Mouse (Mus musculus) hindbrain, embryonic 15.5 days (tissue): Measurements from ENCODE around the gene Mfsd12. TPM values are rescaled to one million over a fixed set of nuclear protein-coding genes. Genes with fewer than 3 reads are reported as not detected.

Experiments used
- ATAC-seq: fragments of 200-750 bp; cut with Nextera tagmentation; 2 replicates; pipeline ENCODE4 v1.8.0; 2017; ENCODE audit warnings: low read depth, moderate number of reproducible peaks, moderate TSS enrichment; ENCODE audit not compliant: low FRiP score
- H3K27ac ChIP-seq: fragments of 300-500 bp; sonication (generic); replicated peaks from 2 replicates; pipeline ENCODE4 v1.5.1; 2015; ENCODE audit warnings: mild to moderate bottlenecking, inconsistent platforms
- H3K27me3 ChIP-seq: fragments of 300-500 bp; sonication (generic); 2 replicates; pipeline ENCODE4 v1.6.1; 2015; ENCODE audit warnings: control low read depth, inconsistent platforms
- H3K36me3 ChIP-seq: fragments of 300-500 bp; sonication (generic); 2 replicates; pipeline ENCODE4 v1.6.1; 2015; ENCODE audit warnings: control low read depth, inconsistent platforms
- H3K4me1 ChIP-seq: fragments of 300-500 bp; sonication (generic); replicated peaks from 2 replicates; pipeline ENCODE4 v1.6.1; 2015; ENCODE audit warnings: control low read depth, inconsistent platforms
- H3K4me2 ChIP-seq: fragments of 300-500 bp; sonication (generic); 2 replicates; pipeline ENCODE4 v1.6.1; 2015; ENCODE audit warnings: moderate library complexity, mild to moderate bottlenecking, inconsistent platforms
- H3K4me3 ChIP-seq: fragments of 300-500 bp; sonication (generic); 2 replicates; pipeline ENCODE4 v1.5.1; 2015; ENCODE audit warnings: mild to moderate bottlenecking, inconsistent platforms
- H3K9ac ChIP-seq: fragments of 300-500 bp; sonication (generic); 2 replicates; pipeline ENCODE4 v1.6.1; 2015; ENCODE audit warnings: inconsistent platforms
- H3K9me3 ChIP-seq: fragments of 300-500 bp; sonication (generic); 2 replicates; pipeline ENCODE4 v1.6.1; 2016; ENCODE audit warnings: control low read depth, inconsistent platforms
- WGBS: fragments of 180-500 bp; shearing (Covaris S2); methylation state at CpG from one replicate; pipeline ENCODE4 v1.1.7; 2015; 5-methylcytosine and 5-hydroxymethylcytosine counted together
- polyA plus RNA-seq: library from polyadenylated mRNA; unstranded; fragments of >200 nt; fragmentation: Nextera tagmentation; extraction: Ambion mirVana; gene quantifications from 2 replicates; pipeline ENCODE4 v1.2.1, GENCODE M21; 2015

Mfsd12 gene
- polyA plus RNA-seq, 1 experiment from 2014 or later: 21.1 TPM

DNA sequence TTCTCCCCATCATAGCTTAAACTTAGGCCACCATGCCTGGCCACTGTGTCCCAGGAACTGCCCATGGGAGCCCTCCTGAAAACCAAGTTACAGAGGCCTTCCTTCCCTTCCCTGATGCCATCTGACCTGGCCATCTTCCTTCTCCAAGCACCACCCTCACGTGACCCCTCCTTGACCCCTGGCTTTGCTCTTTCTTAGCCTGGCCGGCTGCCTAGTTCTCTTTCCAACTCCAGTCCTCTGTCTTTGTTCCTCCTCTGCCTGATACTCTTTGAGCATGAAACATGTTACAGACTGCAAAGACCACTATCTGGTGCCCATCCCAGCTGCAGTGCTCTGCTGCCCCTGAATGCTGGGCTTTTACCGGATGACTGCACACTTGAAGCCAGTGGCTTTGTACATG lies 32.1 kb downstream of the Mfsd12 start:
- no peaks in the 10 kb centered on the region for H3K9me3 ChIP-seq
- peaks cover 30% of the 10 kb centered on the region for H3K36me3 ChIP-seq
- H3K9ac ChIP-seq: no peak overlapping the region
- no peak overlapping the region for H3K4me2 ChIP-seq
- no peak for ATAC-seq
- H3K27ac ChIP-seq: peak overlapping the region; percentile 37; the same call in 1 of the 2 replicates
- no peak overlapping the region for H3K4me3 ChIP-seq
- 38% methylated on average over 3 of the region's 3 CpGs for WGBS
- H3K4me1 ChIP-seq: peaks cover 39% of the 10 kb centered on the region
- H3K27me3 ChIP-seq: no peaks in the 10 kb centered on the region

GRCm38 (mm10) chr10:81389801-81390677 lies 32.7 kb downstream of the Mfsd12 start:
- Histone ChIP-seq H3K4me2 (no peak overlapping the region), H3K4me1 (peaks cover 35% of the 10 kb centered on the region), H3K9me3 (no peaks in the 10 kb centered on the region), H3K27ac (peak overlapping the region; percentile 37; the same call in 1 of the 2 replicates), H3K9ac (no peak overlapping the region), H3K36me3 (peaks cover 30% of the 10 kb centered on the region), H3K27me3 (no peaks in the 10 kb centered on the region), H3K4me3 (no peak overlapping the region)
- peak; percentile 28; the same call in 1 of the 2 replicates for ATAC-seq
- 61% methylated on average over 23 of the region's 23 CpGs for WGBS

- WGBS: 92% methylated on average over 13 of the region's 13 CpGs
- Histone ChIP-seq H3K27ac (no peak overlapping the region), H3K4me3 (no peak overlapping the region), H3K9ac (no peak overlapping the region), H3K36me3 (peaks cover 30% of the 10 kb centered on the region), H3K27me3 (no peaks in the 10 kb centered on the region), H3K4me2 (no peak overlapping the region), H3K9me3 (no peaks in the 10 kb centered on the region), H3K4me1 (peaks cover 29% of the 10 kb centered on the region)
- no peak for ATAC-seq
Measured at GRCm38 (mm10) chr10:81390678-81390965, 33.3 kb downstream of the Mfsd12 start.

DNA sequence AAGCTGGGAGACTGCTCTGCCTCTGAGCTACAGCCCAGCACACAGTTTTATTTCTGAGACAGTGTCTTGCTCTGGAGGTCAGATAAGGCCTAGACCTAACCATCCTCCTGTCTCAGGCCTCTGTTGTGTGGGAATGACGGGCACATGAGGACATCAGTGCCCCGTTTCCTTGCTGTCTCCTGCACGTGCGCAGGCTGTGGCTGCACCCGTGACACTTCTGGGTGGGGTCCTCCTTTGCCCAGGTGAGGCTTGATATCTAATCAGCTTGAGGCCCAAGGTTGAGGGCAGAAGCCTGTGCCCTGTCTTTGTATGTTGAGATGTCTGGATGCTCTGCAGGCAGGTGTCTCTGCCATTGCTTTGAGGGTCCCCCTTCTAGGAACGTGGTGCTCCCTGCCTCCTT lies 35.0 kb downstream of the Mfsd12 start:
- H3K36me3 ChIP-seq: peaks cover 15% of the 10 kb centered on the region
- H3K27me3 ChIP-seq: no peaks in the 10 kb centered on the region
- H3K9ac ChIP-seq: no peak overlapping the region
- H3K4me2 ChIP-seq: no peak overlapping the region
- ATAC-seq: no peak
- 95% methylated on average over 6 of the region's 6 CpGs for WGBS
- no peaks in the 10 kb centered on the region for H3K9me3 ChIP-seq
- no peak overlapping the region for H3K27ac ChIP-seq
- H3K4me1 ChIP-seq: peaks cover 33% of the 10 kb centered on the region
- no peak overlapping the region for H3K4me3 ChIP-seq

DNA sequence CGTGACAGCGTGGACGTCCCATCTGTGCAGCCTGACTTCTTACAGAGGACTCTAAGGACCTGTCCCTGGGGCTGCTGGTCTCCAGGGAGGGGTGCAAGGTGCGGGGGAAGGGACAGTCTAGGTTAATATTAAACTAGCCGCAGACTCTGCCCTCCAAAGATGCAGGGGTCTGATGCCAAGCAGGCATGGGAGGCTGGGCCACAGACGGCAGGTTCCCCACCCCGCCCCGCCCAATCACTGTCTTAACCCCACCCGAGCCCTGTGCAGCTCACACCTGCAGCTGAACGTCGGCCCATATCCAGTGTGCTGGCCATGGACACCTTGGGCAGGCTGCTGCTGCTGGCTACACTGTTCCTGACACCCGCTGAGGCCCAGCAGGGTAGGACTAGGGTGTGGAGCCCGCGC lies 35.5 kb downstream of the Mfsd12 start, which contains the start of gene Smim24:
Smim24 (plus strand) TSS at position 271 of the 405 bp plus-strand sequence.
- Histone ChIP-seq H3K36me3 (peaks cover 10% of the 10 kb centered on the region), H3K9me3 (no peaks in the 10 kb centered on the region), H3K4me2 (peak within 1 kb of the TSS; percentile 48), H3K27me3 (no peaks in the 10 kb centered on the region), H3K4me3 (peak within 1 kb of the TSS; percentile 5; the same call in 1 of the 2 replicates), H3K9ac (no peak within 1 kb of the TSS), H3K27ac (no peak within 1 kb of the TSS), H3K4me1 (peaks cover 37% of the 10 kb centered on the region)
- WGBS: 67% methylated on average over 14 of the region's 14 CpGs
- no peak for ATAC-seq

GRCm38 (mm10) chr10:81393456-81394063 lies 36.3 kb downstream of the Mfsd12 start:
- H3K27me3 ChIP-seq: no peaks in the 10 kb centered on the region
- H3K4me3 ChIP-seq: peak overlapping the region; percentile 5; the same call in 1 of the 2 replicates
- H3K27ac ChIP-seq: no peak overlapping the region
- H3K4me1 ChIP-seq: peaks cover 37% of the 10 kb centered on the region
- WGBS: 9% methylated on average over 19 of the region's 19 CpGs
- H3K9me3 ChIP-seq: no peaks in the 10 kb centered on the region
- ATAC-seq: no peak
- H3K4me2 ChIP-seq: peak overlapping the region; percentile 48
- peaks cover 3% of the 10 kb centered on the region; the same call in 1 of the 2 replicates for H3K36me3 ChIP-seq
- H3K9ac ChIP-seq: no peak overlapping the region

GRCm38 (mm10) chr10:81395127-81395526 lies 37.8 kb downstream of the Mfsd12 start:
- H3K4me3 ChIP-seq: no peak overlapping the region
- peaks cover 35% of the 10 kb centered on the region for H3K4me1 ChIP-seq
- ATAC-seq: no peak
- H3K27ac ChIP-seq: no peak overlapping the region
- no peaks in the 10 kb centered on the region for H3K9me3 ChIP-seq
- no peak overlapping the region for H3K9ac ChIP-seq
- H3K36me3 ChIP-seq: no peaks in the 10 kb centered on the region
- 20% methylated on average over 5 of the region's 5 CpGs for WGBS
- H3K27me3 ChIP-seq: no peaks in the 10 kb centered on the region
- no peak overlapping the region for H3K4me2 ChIP-seq

DNA sequence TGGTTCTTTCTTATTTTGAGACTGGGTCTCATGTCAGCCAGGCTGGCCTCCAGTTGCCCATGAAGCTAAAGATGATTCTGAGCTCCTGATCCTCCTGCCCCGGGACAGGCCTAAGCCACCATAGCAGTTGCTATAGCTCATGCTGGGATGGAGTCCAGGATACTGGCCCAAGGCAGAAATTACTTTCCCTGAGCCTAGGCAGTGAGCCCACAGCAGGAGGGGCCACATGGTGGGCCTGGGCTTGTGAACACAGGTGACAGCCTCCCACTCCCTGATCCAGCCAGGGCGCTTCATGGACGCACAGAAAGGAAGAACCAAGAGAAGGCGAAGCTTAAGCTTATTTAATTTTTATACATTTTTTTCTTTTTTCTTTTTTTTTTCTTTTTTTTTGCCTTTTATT lies 38.6 kb downstream of the Mfsd12 start:
- ATAC-seq: no peak
- Histone ChIP-seq H3K27ac (peak overlapping the region; percentile 51; the same call in 1 of the 2 replicates), H3K9me3 (no peaks in the 10 kb centered on the region)

GRCm38 (mm10) chr10:81396749-81397148 lies 39.5 kb downstream of the Mfsd12 start:
- peak overlapping the region; percentile 51; the same call in 1 of the 2 replicates for H3K27ac ChIP-seq
- 49% methylated on average over 5 of the region's 5 CpGs for WGBS

More for the DNA sequence above, 38.6 kb downstream of the Mfsd12 start:
- WGBS: 66% methylated on average over 4 of the region's 4 CpGs
- Histone ChIP-seq H3K36me3 (no peaks in the 10 kb centered on the region), H3K27me3 (no peaks in the 10 kb centered on the region), H3K4me1 (peaks cover 38% of the 10 kb centered on the region), H3K9ac (no peak overlapping the region), H3K4me2 (no peak overlapping the region), H3K4me3 (no peak overlapping the region)

DNA sequence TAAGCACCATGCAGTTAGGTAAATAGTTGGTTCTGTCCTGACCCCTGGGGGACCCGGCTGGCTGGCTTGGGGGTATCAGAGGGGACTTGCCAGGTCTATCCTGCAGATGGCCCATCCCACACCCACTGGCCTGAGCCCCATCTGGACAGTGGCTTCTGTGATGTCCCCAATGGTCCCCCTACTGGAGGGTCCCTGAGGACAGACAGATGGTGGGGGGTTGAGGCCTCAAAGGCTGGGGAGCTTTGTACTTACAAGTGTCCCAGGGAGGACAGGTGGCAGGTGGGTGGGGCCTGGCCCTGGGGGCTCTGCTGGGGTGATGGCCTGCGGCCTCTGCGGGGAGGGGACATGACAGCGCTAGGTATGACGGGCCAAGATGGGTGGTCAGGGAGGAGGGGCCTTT lies 42.0 kb downstream of the Mfsd12 start:
- ATAC-seq: no peak
- no peak overlapping the region for H3K9ac ChIP-seq
- no peaks in the 10 kb centered on the region for H3K27me3 ChIP-seq
- 0 out of 2 replicates have a peak, but pooled peaks cover 3% of the 10 kb centered on the region for H3K36me3 ChIP-seq
- no peaks in the 10 kb centered on the region for H3K9me3 ChIP-seq
- WGBS: 72% methylated on average over 5 of the region's 5 CpGs
- H3K4me3 ChIP-seq: no peak overlapping the region
- peaks cover 55% of the 10 kb centered on the region for H3K4me1 ChIP-seq
- no peak overlapping the region for H3K27ac ChIP-seq
- no peak overlapping the region for H3K4me2 ChIP-seq

More at GRCm38 (mm10) chr10:81396749-81397148, 39.5 kb downstream of the Mfsd12 start:
- H3K9me3 ChIP-seq: no peaks in the 10 kb centered on the region
- H3K4me3 ChIP-seq: no peak overlapping the region
- H3K4me2 ChIP-seq: no peak overlapping the region
- no peaks in the 10 kb centered on the region for H3K27me3 ChIP-seq
- no peak for ATAC-seq
- H3K36me3 ChIP-seq: no peaks in the 10 kb centered on the region
- no peak overlapping the region for H3K9ac ChIP-seq
- peaks cover 46% of the 10 kb centered on the region for H3K4me1 ChIP-seq

- Histone ChIP-seq H3K36me3 (peaks cover 9% of the 10 kb centered on the region; the same call in 1 of the 2 replicates), H3K4me2 (peak overlapping the region; percentile 30; the same call in 1 of the 2 replicates), H3K27ac (peak overlapping the region; percentile 42; the same call in 1 of the 2 replicates), H3K4me1 (peaks cover 55% of the 10 kb centered on the region), H3K9me3 (no peaks in the 10 kb centered on the region), H3K9ac (no peak overlapping the region), H3K4me3 (0 out of 2 replicates have a peak overlapping the region, but pooled peaks have one; percentile 9), H3K27me3 (no peaks in the 10 kb centered on the region)
- WGBS: 78% methylated on average over 18 of the region's 18 CpGs
- ATAC-seq: no peak
Measured at GRCm38 (mm10) chr10:81399798-81400308, 42.6 kb downstream of the Mfsd12 start.
